Mouse (Mus musculus) liver, embryonic 15.5 days (tissue): ENCODE measurements around the gene Zfp512b. TPM values are rescaled to one million over a fixed set of nuclear protein-coding genes. Genes with fewer than 3 reads are reported as not detected.

Experiments used
- ATAC-seq: fragments of 200-750 bp; cut with Nextera tagmentation; 2 replicates; pipeline ENCODE4 v1.8.0; 2017; ENCODE audit warnings: moderate number of reproducible peaks, mild to moderate bottlenecking, moderate library complexity; ENCODE audit not compliant: insufficient read depth
- H3K27ac ChIP-seq: fragments of 300-500 bp; sonication (generic); replicated peaks from 2 replicates; pipeline ENCODE4 v1.5.1; 2015; ENCODE audit warnings: mild to moderate bottlenecking, inconsistent platforms
- H3K27me3 ChIP-seq: fragments of 300-500 bp; sonication (generic); 2 replicates; pipeline ENCODE4 v1.6.1; 2015; ENCODE audit warnings: mild to moderate bottlenecking, inconsistent platforms
- H3K36me3 ChIP-seq: fragments of 300-500 bp; sonication (generic); replicated peaks from 2 replicates; pipeline ENCODE4 v1.6.1; 2015; ENCODE audit warnings: moderate library complexity, mild to moderate bottlenecking, inconsistent platforms
- H3K4me1 ChIP-seq: fragments of 300-500 bp; sonication (generic); replicated peaks from 2 replicates; pipeline ENCODE4 v1.6.1; 2015; ENCODE audit warnings: inconsistent platforms
- H3K4me2 ChIP-seq: fragments of 300-500 bp; sonication (generic); 2 replicates; pipeline ENCODE4 v1.6.1; 2015; ENCODE audit warnings: moderate library complexity, mild to moderate bottlenecking, inconsistent platforms
- H3K4me3 ChIP-seq: fragments of 300-500 bp; sonication (generic); replicated peaks from 2 replicates; pipeline ENCODE4 v1.5.1; 2015; ENCODE audit warnings: mild to moderate bottlenecking, inconsistent platforms
- H3K9ac ChIP-seq: fragments of 300-500 bp; sonication (generic); 2 replicates; pipeline ENCODE4 v1.6.1; 2015; ENCODE audit warnings: moderate library complexity, mild to moderate bottlenecking, inconsistent platforms
- H3K9me3 ChIP-seq: fragments of 300-500 bp; sonication (generic); replicated peaks from 2 replicates; pipeline ENCODE4 v1.6.1; 2016; ENCODE audit warnings: inconsistent platforms
- WGBS: fragments of 180-500 bp; shearing (Covaris S2); methylation state at CpG from one replicate; pipeline ENCODE4 v1.1.7; 2015; ENCODE audit warnings: mixed read lengths; ENCODE audit not compliant: insufficient replicate concordance; 5-methylcytosine and 5-hydroxymethylcytosine counted together
- polyA plus RNA-seq: library from polyadenylated mRNA; unstranded; fragments of >200 nt; fragmentation: Nextera tagmentation; extraction: Ambion mirVana; gene quantifications from 2 replicates; pipeline ENCODE4 v1.2.1, GENCODE M21; 2015

Gene Zfp512b
- 9.3 and 9.6 TPM in 2 replicates for polyA plus RNA-seq

- WGBS, result 1% methylated on average over 76 of the region's 97 CpGs
- peak; percentile 54 for ATAC-seq
- Histone ChIP-seq H3K4me1 (peaks cover 41% of the 10 kb centered on the region), H3K27me3 (peaks cover 17% of the 10 kb centered on the region; the same call in 1 of the 2 replicates), H3K27ac (peak within 1 kb of the TSS; percentile 79), H3K9ac (peak within 1 kb of the TSS; percentile 78), H3K9me3 (no peaks in the 10 kb centered on the region), H3K4me2 (peak within 1 kb of the TSS; percentile 96), H3K36me3 (peaks cover 32% of the 10 kb centered on the region), H3K4me3 (peak within 1 kb of the TSS; percentile 77)
Measured at GRCm38 (mm10) chr2:181592231-181593041, at the start of gene Zfp512b. Gene Zfp512b (minus strand): TSS chr2:181592803.

GRCm38 (mm10) chr2:181635865-181636264 lies 43.3 kb upstream of the Zfp512b start:
- H3K4me2 ChIP-seq, result no peak overlapping the region
- no peak overlapping the region for H3K9ac ChIP-seq
- no peak overlapping the region for H3K27ac ChIP-seq
- no peak for ATAC-seq
- no peak overlapping the region for H3K4me3 ChIP-seq
- H3K36me3 ChIP-seq, result peaks cover 87% of the 10 kb centered on the region
- 78% methylated on average over 3 of the region's 3 CpGs for WGBS
- H3K9me3 ChIP-seq, result no peaks in the 10 kb centered on the region
- no peaks in the 10 kb centered on the region for H3K27me3 ChIP-seq
- H3K4me1 ChIP-seq, result no peaks in the 10 kb centered on the region

GRCm38 (mm10) chr2:181632624-181633023 lies 40.0 kb upstream of the Zfp512b start:
- Histone ChIP-seq H3K36me3 (peaks cover 66% of the 10 kb centered on the region), H3K27ac (no peak overlapping the region), H3K9me3 (no peaks in the 10 kb centered on the region), H3K4me2 (no peak overlapping the region), H3K9ac (no peak overlapping the region), H3K27me3 (no peaks in the 10 kb centered on the region), H3K4me3 (no peak overlapping the region), H3K4me1 (0 out of 2 replicates have a peak, but pooled peaks cover 2% of the 10 kb centered on the region)
- WGBS, result 86% methylated on average over 6 of the region's 6 CpGs
- ATAC-seq, result no peak

- H3K27ac ChIP-seq, result no peak overlapping the region
- peaks cover 53% of the 10 kb centered on the region for H3K36me3 ChIP-seq
- no peak overlapping the region for H3K9ac ChIP-seq
- no peak overlapping the region for H3K4me2 ChIP-seq
- H3K27me3 ChIP-seq, result no peaks in the 10 kb centered on the region
- no peak for ATAC-seq
- H3K4me3 ChIP-seq, result no peak overlapping the region
- H3K9me3 ChIP-seq, result no peaks in the 10 kb centered on the region
- H3K4me1 ChIP-seq, result 0 out of 2 replicates have a peak, but pooled peaks cover 4% of the 10 kb centered on the region
Measured at GRCm38 (mm10) chr2:181628471-181628870, 35.9 kb upstream of the Zfp512b start.

GRCm38 (mm10) chr2:181623401-181623800 lies 30.8 kb upstream of the Zfp512b start:
- no peaks in the 10 kb centered on the region for H3K9me3 ChIP-seq
- H3K9ac ChIP-seq, result no peak overlapping the region
- H3K4me3 ChIP-seq, result no peak overlapping the region
- H3K36me3 ChIP-seq, result peaks cover 60% of the 10 kb centered on the region
- ATAC-seq, result no peak
- H3K27ac ChIP-seq, result no peak overlapping the region
- H3K4me2 ChIP-seq, result no peak overlapping the region
- H3K27me3 ChIP-seq, result no peaks in the 10 kb centered on the region
- H3K4me1 ChIP-seq, result 0 out of 2 replicates have a peak, but pooled peaks cover 4% of the 10 kb centered on the region

- no peak overlapping the region for H3K4me2 ChIP-seq
- ATAC-seq, result no peak
- no peak overlapping the region for H3K9ac ChIP-seq
- WGBS, result 69% methylated on average over 5 of the region's 5 CpGs
- no peaks in the 10 kb centered on the region for H3K9me3 ChIP-seq
- no peaks in the 10 kb centered on the region for H3K27me3 ChIP-seq
- no peak overlapping the region for H3K27ac ChIP-seq
- no peak overlapping the region for H3K4me3 ChIP-seq
- H3K4me1 ChIP-seq, result no peaks in the 10 kb centered on the region
- peaks cover 48% of the 10 kb centered on the region for H3K36me3 ChIP-seq
Measured at GRCm38 (mm10) chr2:181618761-181619495, 26.3 kb upstream of the Zfp512b start.

- ATAC-seq, result no peak
- 45% methylated on average over 4 of the region's 4 CpGs for WGBS
- peaks cover 30% of the 10 kb centered on the region for H3K27me3 ChIP-seq
- peak overlapping the region; percentile 88 for H3K4me2 ChIP-seq
- H3K9ac ChIP-seq, result no peak overlapping the region
- H3K27ac ChIP-seq, result no peak overlapping the region
- H3K4me1 ChIP-seq, result peaks cover 46% of the 10 kb centered on the region
- H3K9me3 ChIP-seq, result no peaks in the 10 kb centered on the region
- peak overlapping the region; percentile 86 for H3K4me3 ChIP-seq
- no peaks in the 10 kb centered on the region for H3K36me3 ChIP-seq
Measured at GRCm38 (mm10) chr2:181602367-181602766, 9.8 kb upstream of the Zfp512b start.

GRCm38 (mm10) chr2:181601751-181602145 lies 9.1 kb upstream of the Zfp512b start:
- peaks cover 34% of the 10 kb centered on the region for H3K27me3 ChIP-seq
- H3K36me3 ChIP-seq, result no peaks in the 10 kb centered on the region
- peak overlapping the region; percentile 88 for H3K4me2 ChIP-seq
- 25% methylated on average over 10 of the region's 10 CpGs for WGBS
- ATAC-seq, result no peak
- peak overlapping the region; percentile 87 for H3K27ac ChIP-seq
- no peaks in the 10 kb centered on the region for H3K9me3 ChIP-seq
- H3K9ac ChIP-seq, result peak overlapping the region; percentile 93
- peak overlapping the region; percentile 86 for H3K4me3 ChIP-seq
- H3K4me1 ChIP-seq, result peaks cover 47% of the 10 kb centered on the region

- H3K9ac ChIP-seq, result peak overlapping the region; percentile 93
- peak; percentile 93 for ATAC-seq
- peaks cover 47% of the 10 kb centered on the region for H3K4me1 ChIP-seq
Measured at GRCm38 (mm10) chr2:181600828-181601750, 8.5 kb upstream of the Zfp512b start.

GRCm38 (mm10) chr2:181600226-181600758 lies 7.7 kb upstream of the Zfp512b start:
- no peak for ATAC-seq
- peaks cover 47% of the 10 kb centered on the region for H3K4me1 ChIP-seq
- WGBS, result 69% methylated on average over 6 of the region's 6 CpGs

More at GRCm38 (mm10) chr2:181600828-181601750, 8.5 kb upstream of the Zfp512b start:
- peak overlapping the region; percentile 87 for H3K27ac ChIP-seq
- peaks cover 37% of the 10 kb centered on the region for H3K27me3 ChIP-seq
- WGBS, result 1% methylated on average over 57 of the region's 57 CpGs
- peak overlapping the region; percentile 86 for H3K4me3 ChIP-seq
- H3K4me2 ChIP-seq, result peak overlapping the region; percentile 88
- H3K36me3 ChIP-seq, result no peaks in the 10 kb centered on the region
- H3K9me3 ChIP-seq, result no peaks in the 10 kb centered on the region

More at GRCm38 (mm10) chr2:181600226-181600758, 7.7 kb upstream of the Zfp512b start:
- no peaks in the 10 kb centered on the region for H3K36me3 ChIP-seq
- H3K4me2 ChIP-seq, result peak overlapping the region; percentile 88
- peak overlapping the region; percentile 93; the same call in 1 of the 2 replicates for H3K9ac ChIP-seq
- H3K27ac ChIP-seq, result peak overlapping the region; percentile 79; the same call in 1 of the 2 replicates
- H3K27me3 ChIP-seq, result peaks cover 44% of the 10 kb centered on the region
- no peaks in the 10 kb centered on the region for H3K9me3 ChIP-seq
- peak overlapping the region; percentile 86 for H3K4me3 ChIP-seq
